Mouse (Mus musculus) layer of hippocampus, postnatal 10 days (tissue): Measurements from ENCODE around the gene Kcnip4. TPM values are rescaled to one million over a fixed set of nuclear protein-coding genes. Genes with fewer than 3 reads are reported as not detected.

Experiments used
- DNase-seq, 2 experiments: peaks; one replicate each; pipeline ENCODE4 v3.0.0; 2021; ENCODE audit warnings: low spot score in 2 of 2
- long read RNA-seq: library from polyadenylated mRNA; stranded (forward); transcript quantifications from one replicate; pipeline ENCODE4 v2.0.0, GENCODE M21; 2023
- total RNA-seq, 2 experiments: library from RNA; stranded (reverse); gene quantifications; 2 replicates each; pipeline ENCODE4 v1.2.3; 2021

Kcnip4 gene
- 10 to 100 TPM; 34.6 to 38.1 TPM for total RNA-seq
- long read RNA-seq, partial matches to known transcripts, result 19 of 26 reads
- long read RNA-seq, other reads (novel, unspliced or antisense), result 5 of 26 reads

- DNase-seq, result peak; percentile 81 to 88
These were observed at the start of gene Kcnip4 for GRCm38 (mm10) chr5:49524394-49525241. Gene Kcnip4 (minus strand): TSS chr5:49524907.

- peak in 1 of 2 experiments; percentile 11 for DNase-seq
These were observed 47.2 kb upstream of the Kcnip4 start for GRCm38 (mm10) chr5:49571876-49572275.

GRCm38 (mm10) chr5:49563751-49564150 lies 39.0 kb upstream of the Kcnip4 start:
- DNase-seq, result no peak

- DNase-seq, result no peak
These were observed 32.7 kb upstream of the Kcnip4 start for GRCm38 (mm10) chr5:49557436-49557835.

- DNase-seq, result peak in 1 of 2 experiments; percentile 22
These were observed 23.2 kb upstream of the Kcnip4 start for GRCm38 (mm10) chr5:49547884-49548283.

- no peak for DNase-seq
These were observed 4.7 kb upstream of the Kcnip4 start for GRCm38 (mm10) chr5:49529362-49529761.

GRCm38 (mm10) chr5:49525242-49525612 lies 520 bp upstream of the Kcnip4 start:
- peak; percentile 24 to 31 for DNase-seq

GRCm38 (mm10) chr5:49523997-49524393 lies 712 bp downstream of the Kcnip4 start:
- DNase-seq, result no peak

- no peak for DNase-seq
These were observed 1.7 kb downstream of the Kcnip4 start for GRCm38 (mm10) chr5:49522986-49523385.

GRCm38 (mm10) chr5:49498743-49499142 lies 26.0 kb downstream of the Kcnip4 start:
- no peak for DNase-seq

- no peak for DNase-seq
These were observed 37.4 kb downstream of the Kcnip4 start for GRCm38 (mm10) chr5:49487270-49487669.

- no peak for DNase-seq
These were observed 54.0 kb downstream of the Kcnip4 start for GRCm38 (mm10) chr5:49470738-49471137.

- no peak for DNase-seq
These were observed 63.9 kb downstream of the Kcnip4 start for GRCm38 (mm10) chr5:49460643-49461276.

GRCm38 (mm10) chr5:49453100-49453499 lies 71.6 kb downstream of the Kcnip4 start:
- DNase-seq, result no peak

GRCm38 (mm10) chr5:49451295-49451694 lies 73.4 kb downstream of the Kcnip4 start:
- no peak for DNase-seq

GRCm38 (mm10) chr5:49450876-49451275 lies 73.8 kb downstream of the Kcnip4 start:
- no peak for DNase-seq

GRCm38 (mm10) chr5:49437236-49437635 lies 87.5 kb downstream of the Kcnip4 start:
- no peak for DNase-seq

- DNase-seq, result no peak
These were observed 97.0 kb downstream of the Kcnip4 start for GRCm38 (mm10) chr5:49427689-49428088.

GRCm38 (mm10) chr5:49419707-49420106 lies 105.0 kb downstream of the Kcnip4 start:
- DNase-seq, result no peak

- DNase-seq, result no peak
These were observed 116.4 kb downstream of the Kcnip4 start for GRCm38 (mm10) chr5:49408351-49408750.

GRCm38 (mm10) chr5:49370543-49371076 lies 154.1 kb downstream of the Kcnip4 start:
- peak in 1 of 2 experiments; percentile 35 for DNase-seq
